Mouse (Mus musculus) cerebellum, adult 11-12 months (tissue): ENCODE measurements at regions not wholly inside any gene's neighbourhood (a gene's known extent, or its start where the extent isn't known, plus 50 kb on each side); places are given as distances from the start of the nearest gene placed in this dataset.

Experiments used
- DNase-seq: peaks from one replicate; pipeline ENCODE4 v3.0.0; 2022

- no peak for DNase-seq
Measured at GRCm38 (mm10) chr10:70738686-70739085, 82.9 kb upstream of the Phyhipl start.

- no peak for DNase-seq
Measured at GRCm38 (mm10) chr10:70733956-70734355, 78.2 kb upstream of the Phyhipl start.

GRCm38 (mm10) chr10:70733478-70733877 is 77.7 kb upstream of the Phyhipl start:
- DNase-seq, result no peak

GRCm38 (mm10) chr10:70725091-70725490 is 69.3 kb upstream of the Phyhipl start:
- no peak for DNase-seq

- no peak for DNase-seq
Measured at GRCm38 (mm10) chr10:70722783-70723182, 67.0 kb upstream of the Phyhipl start.

- no peak for DNase-seq
Measured at GRCm38 (mm10) chr10:70722381-70722780, 66.6 kb upstream of the Phyhipl start.

- DNase-seq, result peak; percentile 59
Measured at GRCm38 (mm10) chr10:70717464-70717863, 61.7 kb upstream of the Phyhipl start.

- DNase-seq, result peak; percentile 76
Measured at GRCm38 (mm10) chr10:70717025-70717424, 61.3 kb upstream of the Phyhipl start.

- DNase-seq, result no peak
Measured at GRCm38 (mm10) chr10:70713306-70713705, 57.5 kb upstream of the Phyhipl start.

GRCm38 (mm10) chr10:70708806-70709205 is 53.0 kb upstream of the Phyhipl start:
- DNase-seq, result no peak
